Mouse (Mus musculus) cerebellum, adult 2 months (tissue): ENCODE results near the gene Cwc27.

Experiments
- CTCF ChIP-seq: fragments of 200-500 bp; IDR thresholded peaks from 2 replicates; pipeline ENCODE4 v1.5.1; 2011; ENCODE audit warnings: low read depth, mild to moderate bottlenecking, control low read depth, low read length, moderate library complexity, borderline replicate concordance; ENCODE audit not compliant: insufficient read depth
- POLR2A ChIP-seq: fragments of 200-500 bp; IDR thresholded peaks from 2 replicates; pipeline ENCODE4 v1.6.1; 2011; ENCODE audit warnings: low read length, control low read depth, borderline replicate concordance; ENCODE audit not compliant: insufficient read depth

DNA sequence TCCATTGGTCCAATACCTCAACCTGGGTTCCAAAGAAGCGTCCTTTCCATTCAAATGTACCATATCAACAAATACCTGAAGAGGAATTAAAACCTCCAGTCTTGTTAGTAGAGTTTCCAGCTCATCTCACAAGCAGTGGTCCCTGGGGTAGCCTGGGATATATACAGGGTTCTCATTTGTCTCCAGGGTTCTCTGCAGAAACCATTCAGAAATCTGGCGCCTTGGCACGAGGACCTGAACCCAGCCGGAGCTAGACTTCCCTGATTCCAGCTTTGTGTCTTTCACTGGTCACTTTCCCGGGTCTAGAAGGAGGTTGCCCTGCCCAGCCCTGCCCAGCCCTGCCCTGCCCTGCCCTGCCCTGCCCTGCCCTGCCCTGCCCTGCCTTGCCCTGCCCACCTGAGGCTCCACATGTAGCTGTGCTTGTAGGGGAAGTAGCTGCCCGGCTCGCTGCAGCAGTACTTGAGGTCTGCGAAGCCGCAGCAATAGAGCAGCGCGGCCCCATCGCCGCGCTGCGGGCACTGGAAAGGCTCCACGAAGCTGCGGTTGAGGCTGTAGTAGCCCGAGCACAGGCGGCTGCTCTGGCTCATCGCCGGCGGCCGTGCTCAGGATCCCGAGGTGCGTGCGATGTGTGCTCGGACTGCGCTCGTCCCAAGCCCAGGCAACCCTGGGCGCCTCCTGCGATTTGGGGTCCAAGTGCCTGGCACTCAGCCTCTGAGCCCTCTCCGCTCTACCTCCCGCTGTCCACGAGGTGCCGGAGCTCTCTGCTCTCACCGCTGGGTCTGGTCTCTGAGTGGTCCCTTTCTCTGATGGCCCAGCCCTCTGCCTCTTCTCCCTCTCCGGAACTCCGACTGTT lies 46.4 kb upstream of the Cwc27 start, which contains the start of gene Shisal2b:
- no peak for TF ChIP-seq POLR2A
- no peak for TF ChIP-seq CTCF
